Mouse (Mus musculus): ENCODE measurements at regions not wholly inside any gene's neighbourhood (a gene's known extent, or its start where the extent isn't known, plus 50 kb on each side); places are given as distances from the start of the nearest gene placed in this dataset.

- no peak for TF ChIP-seq EP300 (IDR thresholded peaks at IDR 0.05; ENCODE audit: low read depth)
- TF ChIP-seq CTCF (IDR thresholded peaks at IDR 0.05; ENCODE audit: low read depth): no peak
These were observed 65.9 kb upstream of the Klf7 start for GRCm38 (mm10) chr1:64187796-64188513.
